Mouse (Mus musculus) midbrain, embryonic 10.5 days (tissue): ENCODE results near the gene Ppm1l. TPM values are rescaled to one million over a fixed set of nuclear protein-coding genes. Genes with fewer than 3 reads are reported as not detected.
A peak's percentile ranks its signal among the peaks of the same experiment; 100 is the strongest.

Experiments
- DNase-seq: peaks from one replicate; pipeline ENCODE4 v3.0.0-alpha.2; 2017; ENCODE audit warnings: low spot score
- H3K27ac ChIP-seq: fragments of 300-500 bp; sonication (generic); replicated peaks from 2 replicates; pipeline ENCODE4 v1.5.1; 2016; ENCODE audit warnings: mild to moderate bottlenecking
- H3K27me3 ChIP-seq: fragments of 300-500 bp; sonication (generic); 2 replicates; pipeline ENCODE4 v1.6.1; 2016; ENCODE audit warnings: low read depth, mild to moderate bottlenecking; ENCODE audit not compliant: poor library complexity, severe bottlenecking
- H3K36me3 ChIP-seq: fragments of 300-500 bp; sonication (generic); 2 replicates; pipeline ENCODE4 v1.6.1; 2016; ENCODE audit warnings: mild to moderate bottlenecking, moderate library complexity
- H3K4me1 ChIP-seq: fragments of 300-500 bp; sonication (generic); 2 replicates; pipeline ENCODE4 v1.6.1; 2016
- H3K4me3 ChIP-seq: fragments of 300-500 bp; sonication (generic); 2 replicates; pipeline ENCODE4 v1.5.1; 2016; ENCODE audit warnings: mild to moderate bottlenecking, moderate library complexity
- H3K9me3 ChIP-seq: fragments of 300-500 bp; sonication (generic); replicated peaks from 2 replicates; pipeline ENCODE4 v1.6.1; 2016; ENCODE audit warnings: mild to moderate bottlenecking
- WGBS: fragments of 180-500 bp; shearing (Covaris S2); methylation state at CpG from one replicate; pipeline ENCODE4 v1.1.7; 2016; 5-methylcytosine and 5-hydroxymethylcytosine counted together
- polyA plus RNA-seq: library from polyadenylated mRNA; unstranded; fragments of >200 nt; fragmentation: Nextera tagmentation; extraction: Ambion mirVana; gene quantifications from 2 replicates; pipeline ENCODE4 v1.2.1, GENCODE M21; 2016

The Ppm1l gene
- polyA plus RNA-seq, 1 experiment from 2014 or later = 14.8 TPM

GRCm38 (mm10) chr3:69519789-69520558 lies 203.3 kb downstream of the Ppm1l start:
- no peaks in the 10 kb centered on the region for H3K27me3 ChIP-seq
- H3K36me3 ChIP-seq = peaks cover 3% of the 10 kb centered on the region; the same call in 1 of the 2 replicates
- peaks cover 7% of the 10 kb centered on the region; the same call in 1 of the 2 replicates for H3K9me3 ChIP-seq
- H3K4me3 ChIP-seq = no peak overlapping the region
- 81% methylated on average over 21 of the region's 21 CpGs for WGBS
- peaks cover 18% of the 10 kb centered on the region for H3K4me1 ChIP-seq
- no peak for DNase-seq
- H3K27ac ChIP-seq = peak overlapping the region; percentile 46; the same call in 1 of the 2 replicates

DNA sequence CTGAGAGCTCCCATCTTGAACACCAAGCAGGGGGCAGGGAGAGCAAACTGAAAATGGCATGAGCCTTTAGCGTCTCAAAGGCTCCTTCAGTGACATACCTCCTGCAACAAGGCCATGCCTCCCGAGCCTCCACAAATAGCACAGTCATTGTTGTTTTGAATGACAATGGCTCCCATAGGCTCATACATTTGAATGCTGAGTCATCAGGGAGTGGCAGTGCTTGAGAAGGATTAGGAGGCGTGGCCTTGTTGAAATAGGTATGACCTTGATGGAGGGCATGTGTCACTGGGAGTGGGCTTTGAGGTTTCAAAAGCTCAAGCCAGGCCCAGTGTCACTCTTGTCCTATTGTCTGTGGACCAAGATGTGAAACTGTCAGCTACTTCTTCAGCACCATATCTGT lies 205.6 kb downstream of the Ppm1l start:
- peaks cover 12% of the 10 kb centered on the region for H3K4me1 ChIP-seq
- 82% methylated on average over 3 of the region's 3 CpGs for WGBS
- peaks cover 7% of the 10 kb centered on the region; the same call in 1 of the 2 replicates for H3K9me3 ChIP-seq
- DNase-seq = no peak
- H3K36me3 ChIP-seq = peaks cover 3% of the 10 kb centered on the region; the same call in 1 of the 2 replicates
- H3K27ac ChIP-seq = no peak overlapping the region
- no peaks in the 10 kb centered on the region for H3K27me3 ChIP-seq
- H3K4me3 ChIP-seq = no peak overlapping the region

GRCm38 (mm10) chr3:69524356-69525071 lies 207.9 kb downstream of the Ppm1l start:
- no peaks in the 10 kb centered on the region for H3K27me3 ChIP-seq
- 91% methylated on average over 8 of the region's 8 CpGs for WGBS
- no peak for DNase-seq

DNA sequence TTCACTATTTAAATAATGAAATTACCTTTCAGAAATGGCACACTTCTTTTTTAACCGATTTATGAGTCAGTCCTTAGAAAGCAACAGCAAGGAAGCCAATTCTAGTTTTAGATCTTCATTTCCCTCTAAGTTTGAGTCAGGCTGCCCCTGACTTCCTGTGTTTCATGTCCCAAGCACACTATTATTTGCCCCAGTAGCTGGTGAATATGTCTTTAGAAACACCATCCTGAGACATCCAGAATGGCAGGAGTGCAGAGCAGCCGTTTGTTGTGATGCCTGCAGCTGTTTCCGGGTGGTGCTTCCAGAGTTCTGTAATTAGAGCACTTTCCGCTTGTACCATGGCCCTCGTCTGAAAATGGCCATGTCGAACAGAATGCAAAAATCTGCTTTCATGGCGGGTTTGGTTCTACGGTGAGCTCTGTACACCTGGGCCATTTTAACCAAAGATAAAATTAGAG lies 208.4 kb downstream of the Ppm1l start:
- Histone ChIP-seq H3K36me3 (peaks cover 3% of the 10 kb centered on the region; the same call in 1 of the 2 replicates), H3K9me3 (peaks cover 7% of the 10 kb centered on the region; the same call in 1 of the 2 replicates), H3K27ac (no peak overlapping the region), H3K4me1 (peaks cover 7% of the 10 kb centered on the region), H3K27me3 (no peaks in the 10 kb centered on the region), H3K4me3 (no peak overlapping the region)
- WGBS = 83% methylated on average over 8 of the region's 8 CpGs
- no peak for DNase-seq

More at GRCm38 (mm10) chr3:69524356-69525071, 207.9 kb downstream of the Ppm1l start:
- H3K9me3 ChIP-seq = peaks cover 7% of the 10 kb centered on the region; the same call in 1 of the 2 replicates
- peaks cover 12% of the 10 kb centered on the region for H3K4me1 ChIP-seq
- peaks cover 3% of the 10 kb centered on the region; the same call in 1 of the 2 replicates for H3K36me3 ChIP-seq
- H3K4me3 ChIP-seq = no peak overlapping the region
- no peak overlapping the region for H3K27ac ChIP-seq

DNA sequence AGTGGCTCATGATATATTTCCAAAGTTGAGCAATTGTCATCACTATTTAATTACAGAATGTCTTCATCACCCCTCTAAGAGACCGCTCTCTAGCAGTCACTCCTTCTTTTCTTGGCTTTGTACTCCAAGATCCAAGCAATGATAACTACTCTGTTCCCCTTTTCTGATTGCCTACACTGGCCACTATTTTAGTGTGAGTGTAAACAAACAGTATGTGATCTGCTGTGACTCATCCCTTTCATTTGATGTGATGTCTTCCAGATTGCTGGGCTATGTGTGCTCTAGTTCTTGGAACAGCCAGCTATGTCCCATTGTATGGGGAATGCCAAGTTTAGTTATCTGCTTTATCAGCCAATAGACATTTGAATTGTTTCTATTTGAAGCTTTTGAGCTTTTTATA lies 210.7 kb downstream of the Ppm1l start:
- DNase-seq = no peak

DNA sequence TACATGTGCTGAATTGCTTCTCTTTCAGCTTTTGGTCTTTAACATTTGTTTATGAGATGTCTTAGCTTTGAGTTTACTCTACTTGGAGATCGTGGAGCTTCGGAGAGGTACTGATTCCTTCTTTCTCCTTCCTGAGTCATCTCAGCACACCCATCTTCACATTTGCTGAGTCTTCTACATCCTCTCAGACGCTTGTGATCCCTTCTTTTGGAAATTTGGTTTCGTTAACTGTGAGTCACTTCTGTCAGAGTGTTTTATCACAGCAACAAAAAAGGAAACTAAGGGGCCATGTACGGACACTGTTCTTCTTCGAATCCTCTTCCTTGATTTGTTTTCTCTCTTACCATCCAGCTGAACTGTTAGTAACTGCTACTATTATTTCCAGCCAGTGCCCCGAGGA lies 212.9 kb downstream of the Ppm1l start:
- no peaks in the 10 kb centered on the region for H3K4me1 ChIP-seq
- 90% methylated on average over 7 of the region's 7 CpGs for WGBS
- peaks cover 18% of the 10 kb centered on the region for H3K27me3 ChIP-seq
- no peaks in the 10 kb centered on the region for H3K9me3 ChIP-seq
- no peak for DNase-seq
- H3K27ac ChIP-seq = no peak overlapping the region
- H3K36me3 ChIP-seq = no peaks in the 10 kb centered on the region
- H3K4me3 ChIP-seq = no peak overlapping the region

More for the DNA sequence above, 210.7 kb downstream of the Ppm1l start:
- Histone ChIP-seq H3K4me3 (no peak overlapping the region), H3K4me1 (no peaks in the 10 kb centered on the region), H3K27ac (no peak overlapping the region), H3K9me3 (peaks cover 2% of the 10 kb centered on the region; the same call in 1 of the 2 replicates), H3K27me3 (no peaks in the 10 kb centered on the region; the same call in 1 of the 2 replicates), H3K36me3 (no peaks in the 10 kb centered on the region)
- WGBS = 89% methylated on average over 1 of the region's 1 CpGs

DNA sequence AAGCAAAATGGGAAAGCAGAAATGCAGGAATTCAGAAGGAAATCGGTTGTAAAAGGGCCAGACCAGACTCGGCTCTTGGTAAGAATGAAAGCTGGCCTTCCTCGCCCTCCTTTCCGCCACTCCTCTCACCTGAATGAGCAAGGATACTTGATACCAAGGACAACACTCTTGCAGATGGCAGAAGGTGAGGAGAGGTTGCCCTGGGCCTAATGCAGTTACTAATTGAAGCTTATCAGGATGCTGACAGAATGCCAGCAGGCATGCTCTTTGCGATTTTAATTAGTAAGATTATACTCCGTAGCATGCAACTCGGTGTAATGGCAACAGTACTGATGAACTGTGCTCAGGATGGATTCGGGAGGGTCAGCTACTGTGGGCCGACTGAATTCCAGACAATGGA lies 214.8 kb downstream of the Ppm1l start:
- no peaks in the 10 kb centered on the region for H3K36me3 ChIP-seq
- H3K27me3 ChIP-seq = peaks cover 26% of the 10 kb centered on the region
- no peak overlapping the region for H3K4me3 ChIP-seq
- 90% methylated on average over 9 of the region's 9 CpGs for WGBS
- no peak overlapping the region for H3K27ac ChIP-seq
- peaks cover 15% of the 10 kb centered on the region for H3K4me1 ChIP-seq
- DNase-seq = no peak
- H3K9me3 ChIP-seq = no peaks in the 10 kb centered on the region

- Histone ChIP-seq H3K4me1 (peaks cover 27% of the 10 kb centered on the region), H3K9me3 (no peaks in the 10 kb centered on the region), H3K36me3 (no peaks in the 10 kb centered on the region), H3K27me3 (peaks cover 34% of the 10 kb centered on the region), H3K4me3 (no peak overlapping the region), H3K27ac (no peak overlapping the region)
- WGBS = 84% methylated on average over 4 of the region's 4 CpGs
- DNase-seq = no peak
These were observed 216.0 kb downstream of the Ppm1l start for GRCm38 (mm10) chr3:69532687-69533086.

GRCm38 (mm10) chr3:69535486-69535885 lies 218.8 kb downstream of the Ppm1l start:
- Histone ChIP-seq H3K27ac (no peak overlapping the region), H3K4me3 (no peak overlapping the region), H3K9me3 (no peaks in the 10 kb centered on the region), H3K27me3 (peaks cover 57% of the 10 kb centered on the region), H3K36me3 (no peaks in the 10 kb centered on the region), H3K4me1 (peaks cover 27% of the 10 kb centered on the region)
- 74% methylated on average over 10 of the region's 10 CpGs for WGBS
- DNase-seq = no peak

- H3K9me3 ChIP-seq = no peaks in the 10 kb centered on the region
- H3K4me1 ChIP-seq = peaks cover 27% of the 10 kb centered on the region
- DNase-seq = peak; percentile 36
- H3K27ac ChIP-seq = peak overlapping the region; percentile 61
- H3K36me3 ChIP-seq = no peaks in the 10 kb centered on the region
- peaks cover 62% of the 10 kb centered on the region for H3K27me3 ChIP-seq
- WGBS = 64% methylated on average over 25 of the region's 25 CpGs
- H3K4me3 ChIP-seq = no peak overlapping the region
These were observed 219.4 kb downstream of the Ppm1l start for GRCm38 (mm10) chr3:69535941-69536647.

DNA sequence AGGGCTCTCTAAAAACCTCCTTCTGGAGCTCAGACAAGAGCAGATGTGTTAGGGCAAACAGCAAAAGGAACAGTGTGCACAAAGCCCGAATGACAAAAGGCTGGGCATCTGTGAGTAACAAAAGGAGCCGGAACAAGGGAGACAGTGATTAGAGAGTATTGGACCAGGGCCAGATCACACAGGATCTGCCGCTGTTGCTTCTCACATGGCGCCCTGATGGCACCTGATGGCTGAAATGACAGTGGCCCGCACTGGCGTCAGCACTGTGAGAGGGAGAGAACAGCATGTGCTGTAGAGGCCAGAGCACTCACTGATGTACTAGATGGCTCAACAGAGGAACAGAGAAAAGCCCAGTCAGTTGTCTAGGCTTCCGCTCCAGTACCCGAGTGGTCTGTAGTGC lies 226.3 kb downstream of the Ppm1l start:
- Histone ChIP-seq H3K9me3 (no peaks in the 10 kb centered on the region), H3K4me1 (peaks cover 3% of the 10 kb centered on the region), H3K4me3 (no peak overlapping the region), H3K27ac (0 out of 2 replicates have a peak overlapping the region, but pooled peaks have one; percentile 38), H3K27me3 (peaks cover 25% of the 10 kb centered on the region), H3K36me3 (no peaks in the 10 kb centered on the region)
- WGBS = 82% methylated on average over 8 of the region's 8 CpGs
- no peak for DNase-seq

- H3K27ac ChIP-seq = no peak overlapping the region
- no peak for DNase-seq
- peaks cover 19% of the 10 kb centered on the region for H3K27me3 ChIP-seq
- no peaks in the 10 kb centered on the region for H3K9me3 ChIP-seq
- no peak overlapping the region for H3K4me3 ChIP-seq
- 94% methylated on average over 1 of the region's 1 CpGs for WGBS
- H3K4me1 ChIP-seq = peaks cover 3% of the 10 kb centered on the region
- no peaks in the 10 kb centered on the region for H3K36me3 ChIP-seq
These were observed 227.1 kb downstream of the Ppm1l start for GRCm38 (mm10) chr3:69543730-69544129.
